Mouse (Mus musculus) stomach, adult 2 months (tissue): Measurements from ENCODE around the gene Slc27a3. TPM values are rescaled to one million over a fixed set of nuclear protein-coding genes. Genes with fewer than 3 reads are reported as not detected.

Experiments
- polyA plus RNA-seq: library from polyadenylated mRNA; depleted of rRNA; stranded (reverse); fragments of >200 nt; gene quantifications from 2 replicates; pipeline ENCODE4 v1.2.3, GENCODE M21; 2012; rRNA removed

Slc27a3 gene
- polyA plus RNA-seq: 3.9 and 4.2 TPM in 2 replicates

GRCm38 (mm10) chr3:90389511-90390490 is at the start of gene Slc27a3:
Gene Slc27a3 (minus strand): TSS chr3:90389938.

GRCm38 (mm10) chr3:90433381-90434020 is 43.8 kb upstream of the Slc27a3 start, which contains the start of gene Ints3:
Gene Ints3 (minus strand): TSS chr3:90433622.

Other genes with a start within 250 kb of the Slc27a3 start
- 192 and 202 TPM in 2 replicates for gene Rps27, start 176.3 kb downstream of the Slc27a3 start, polyA plus RNA-seq
- gene Rab13, start 176.2 kb downstream of the Slc27a3 start, polyA plus RNA-seq: 2.5 and 3.6 TPM in 2 replicates
- 60.6 and 98.2 TPM in 2 replicates for gene Jtb, start 158.3 kb downstream of the Slc27a3 start, polyA plus RNA-seq
- gene Creb3l4, start 146.4 kb downstream of the Slc27a3 start, polyA plus RNA-seq: 16.6 and 20.9 TPM in 2 replicates
- 44.3 and 47.8 TPM in 2 replicates for gene Slc39a1, start 141.8 kb downstream of the Slc27a3 start, polyA plus RNA-seq
- gene Crtc2, start 135.8 kb downstream of the Slc27a3 start, polyA plus RNA-seq: 19.9 and 25.7 TPM in 2 replicates
- 5.1 and 7.2 TPM in 2 replicates for gene Dennd4b, start 124.8 kb downstream of the Slc27a3 start, polyA plus RNA-seq
- 3.8 and 4.9 TPM in 2 replicates for gene Gatad2b, start 96.8 kb downstream of the Slc27a3 start, polyA plus RNA-seq
- 7.6 and 9.0 TPM in 2 replicates for gene Ints3, start 43.7 kb upstream of the Slc27a3 start, polyA plus RNA-seq
- 5.0 and 6.2 TPM in 2 replicates for gene Npr1, start 75.9 kb upstream of the Slc27a3 start, polyA plus RNA-seq
- gene Ilf2, start 86.2 kb upstream of the Slc27a3 start, polyA plus RNA-seq: 3.7 and 4.0 TPM in 2 replicates
- 8.3 and 8.6 TPM in 2 replicates for gene Snapin, start 101.1 kb upstream of the Slc27a3 start, polyA plus RNA-seq
- gene Chtop, start 119.6 kb upstream of the Slc27a3 start, polyA plus RNA-seq: 16.0 and 17.1 TPM in 2 replicates
- 83.5 and 96.7 TPM in 2 replicates for gene S100a1, start 124.5 kb upstream of the Slc27a3 start, polyA plus RNA-seq
- 19.2 and 27.6 TPM in 2 replicates for gene S100a13, start 124.5 kb upstream of the Slc27a3 start, polyA plus RNA-seq
- 19.5 and 23.7 TPM in 2 replicates for gene S100a14, start 136.9 kb upstream of the Slc27a3 start, polyA plus RNA-seq
- 164 and 185 TPM in 2 replicates for gene S100a16, start 147.3 kb upstream of the Slc27a3 start, polyA plus RNA-seq
- gene S100a3, start 170.6 kb upstream of the Slc27a3 start, polyA plus RNA-seq: 1.00 and 1.2 TPM in 2 replicates
- gene S100a2, start 200.3 kb upstream of the Slc27a3 start, polyA plus RNA-seq: not detected in 2 replicates
- not detected in 2 replicates for gene Gm42674, start 212.0 kb upstream of the Slc27a3 start, polyA plus RNA-seq
- gene S100a4, start 213.8 kb upstream of the Slc27a3 start, polyA plus RNA-seq: 2.5 and 3.0 TPM in 2 replicates
- not detected in 2 replicates for gene S100a5, start 218.6 kb upstream of the Slc27a3 start, polyA plus RNA-seq
- 870 and 990 TPM in 2 replicates for gene S100a6, start 222.9 kb upstream of the Slc27a3 start, polyA plus RNA-seq